Mouse (Mus musculus): ENCODE measurements around the gene Hint1. TPM values are rescaled to one million over a fixed set of nuclear protein-coding genes. Genes with fewer than 3 reads are reported as not detected.
A peak's percentile ranks its signal among the peaks of the same experiment; 100 is the strongest.

The Hint1 gene
- total RNA-seq, 4 experiments from 2014 or later: 219 to 289 (median 258) TPM

DNA sequence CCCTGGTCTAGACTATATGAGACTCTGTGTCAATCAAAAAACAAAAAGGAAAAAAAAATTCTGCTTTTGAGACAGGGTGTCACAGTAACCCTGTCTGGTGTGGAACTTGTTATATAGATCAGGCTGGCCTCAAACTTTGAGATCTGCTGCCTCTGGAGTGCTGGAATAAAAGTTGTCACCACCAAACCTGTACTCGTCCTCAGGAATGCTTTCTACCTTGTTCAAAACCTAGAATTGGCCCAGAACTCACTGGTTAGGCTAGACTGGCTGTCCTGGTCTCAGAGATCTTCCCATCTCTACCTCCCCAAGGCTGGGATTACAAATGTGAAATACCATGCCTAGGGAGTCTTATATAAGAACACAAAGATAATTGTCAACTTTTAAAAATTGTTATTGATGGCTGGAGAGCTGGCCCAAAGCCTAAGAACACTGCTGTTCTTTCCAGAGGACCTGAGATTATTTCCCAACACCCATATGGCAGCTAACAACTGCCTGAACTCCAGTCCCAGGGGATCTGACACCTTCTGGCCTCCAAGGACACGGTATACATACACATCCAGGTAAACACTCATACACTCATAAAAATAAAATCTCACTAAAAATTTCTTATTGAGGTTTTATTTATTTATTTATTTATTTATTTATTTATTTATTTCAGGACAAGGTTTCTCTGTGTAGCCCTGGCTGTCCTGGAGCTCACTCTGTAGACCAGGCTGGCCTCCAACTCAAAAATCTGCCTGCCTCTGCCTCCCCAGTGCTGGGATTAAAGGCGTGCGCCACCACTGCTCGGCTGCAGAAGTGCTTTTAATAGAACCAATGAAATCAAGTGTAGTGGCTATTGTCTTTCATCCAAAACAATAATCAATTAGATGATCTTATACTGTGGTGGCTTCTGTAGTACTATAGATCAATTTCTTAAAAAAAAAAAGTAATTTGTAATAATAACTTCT is 4.4 kb upstream of the Hint1 start:
- no peak for DNase-seq (ENCODE audit: low spot score in 2 of 2)

DNA sequence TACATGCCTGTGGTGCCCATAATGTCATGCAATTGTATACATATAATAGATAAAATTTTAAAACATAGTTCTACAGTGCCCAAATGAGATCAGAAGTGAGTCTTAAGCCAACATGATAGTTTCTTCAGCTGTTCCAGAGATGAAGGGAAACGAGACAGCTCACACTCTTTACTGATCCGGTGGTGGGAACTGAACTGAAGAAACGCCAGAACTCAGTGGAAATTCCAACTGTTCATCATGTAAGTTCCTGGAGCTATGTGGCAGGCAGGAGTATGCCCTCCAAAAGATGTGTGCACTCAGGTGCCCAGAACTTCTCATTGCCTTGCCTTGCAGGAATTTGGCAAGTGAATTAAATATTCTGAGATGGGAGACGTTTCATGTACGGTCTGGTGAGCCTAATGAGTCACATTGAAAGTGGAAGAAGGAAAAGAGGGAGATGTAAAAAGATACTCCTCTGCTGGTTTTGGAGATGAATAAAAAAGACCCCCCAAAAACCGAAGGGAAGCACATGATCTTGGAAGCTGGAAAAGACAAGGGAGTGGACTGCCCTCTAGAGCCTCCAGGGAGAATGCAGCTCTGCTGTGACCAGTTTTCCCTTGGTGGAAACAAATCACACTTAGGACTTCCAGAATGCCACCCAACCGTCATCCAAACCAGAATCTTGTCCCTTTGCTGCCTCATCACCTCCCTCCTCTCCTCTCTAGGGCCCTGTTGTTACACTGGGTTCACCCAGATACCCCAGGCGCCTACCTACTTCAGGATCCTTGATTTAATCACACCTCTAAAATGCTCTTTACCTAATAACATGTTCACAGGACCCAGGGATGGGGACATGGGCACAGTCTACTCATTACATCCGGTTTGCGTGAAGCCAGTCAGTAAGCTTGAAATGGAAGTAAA is 3.3 kb upstream of the Hint1 start:
- peak; percentile 42 to 62 for DNase-seq (ENCODE audit: low spot score in 2 of 2)

DNA sequence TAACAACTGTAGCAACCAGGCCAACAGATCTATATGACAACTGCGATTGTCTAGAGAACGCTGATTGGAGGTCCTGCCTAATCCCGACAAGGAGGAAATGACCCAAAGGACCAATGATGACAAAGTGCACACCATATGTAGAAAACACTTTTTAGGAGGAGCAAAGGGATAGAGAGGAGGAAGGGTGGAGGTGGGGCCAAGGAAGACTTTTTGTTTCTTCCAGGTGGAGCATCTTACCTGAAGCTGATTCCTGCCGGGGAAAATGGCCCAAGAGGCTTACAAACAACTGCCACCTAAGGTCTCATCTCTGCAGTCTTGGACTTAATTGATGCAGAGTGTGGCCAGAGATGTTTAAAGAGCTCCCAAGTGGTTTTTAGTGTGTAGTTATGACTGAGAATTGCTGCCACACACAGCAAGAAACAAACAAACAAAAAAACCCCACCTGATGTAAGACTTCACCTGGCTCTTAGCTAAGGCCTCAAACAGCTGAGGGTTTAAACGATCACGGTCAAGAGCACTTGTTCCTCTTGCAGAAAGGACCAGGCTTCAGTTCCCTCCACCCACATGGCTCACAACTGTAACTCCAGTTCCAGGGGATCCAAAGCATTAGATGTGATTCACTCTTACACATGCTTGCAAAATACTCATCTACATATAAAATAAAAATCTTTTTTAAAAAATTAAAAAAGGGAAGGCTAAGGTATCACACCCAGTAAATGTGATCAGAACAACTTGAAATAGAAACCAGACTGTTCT is 675 bp upstream of the Hint1 start:
- no peak for DNase-seq (ENCODE audit: low spot score in 2 of 2)

DNA sequence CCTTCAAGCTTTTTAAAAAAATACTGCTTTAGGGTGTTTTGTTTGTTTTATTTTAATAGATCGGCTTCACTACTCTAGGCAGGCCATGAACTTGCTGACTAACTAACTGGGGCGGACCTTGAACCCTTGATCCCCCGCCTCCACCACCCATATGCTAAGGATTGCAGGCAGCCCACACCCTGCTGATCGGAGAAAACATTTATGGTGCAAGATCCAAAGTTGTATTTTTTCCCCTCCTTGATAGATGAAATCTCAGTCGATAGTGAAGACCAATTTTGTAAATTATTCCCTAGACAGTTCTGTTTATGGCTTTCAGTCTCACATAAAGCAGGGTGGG is 834 bp downstream of the Hint1 start:
- no peak for DNase-seq (ENCODE audit: low spot score in 2 of 2)

DNA sequence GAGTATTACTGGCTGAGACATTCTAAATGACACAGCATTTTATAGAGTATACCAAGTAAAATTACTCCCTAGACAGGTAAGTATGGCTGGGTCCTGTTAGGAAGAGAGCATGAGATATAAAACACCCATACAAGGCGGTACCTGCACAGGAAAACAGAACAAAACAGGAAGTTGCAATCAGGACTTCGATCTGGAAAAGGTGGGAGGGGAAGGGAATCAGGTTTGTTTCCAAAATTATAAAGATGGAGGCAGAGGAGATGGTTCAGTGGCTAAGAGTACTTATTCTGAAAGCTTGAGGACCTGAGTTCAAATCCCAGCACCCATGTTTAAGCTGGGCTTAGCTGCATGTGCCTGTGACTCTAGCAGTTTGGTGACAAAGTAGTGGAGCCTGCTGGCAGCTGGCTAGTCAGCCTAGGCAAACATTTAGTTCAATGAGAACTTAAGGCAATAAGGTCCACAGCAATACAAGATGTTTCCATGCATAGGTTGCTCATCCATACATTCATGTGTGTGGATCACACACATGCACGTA is 1.8 kb downstream of the Hint1 start:
- no peak for DNase-seq (ENCODE audit: low spot score in 2 of 2)

DNA sequence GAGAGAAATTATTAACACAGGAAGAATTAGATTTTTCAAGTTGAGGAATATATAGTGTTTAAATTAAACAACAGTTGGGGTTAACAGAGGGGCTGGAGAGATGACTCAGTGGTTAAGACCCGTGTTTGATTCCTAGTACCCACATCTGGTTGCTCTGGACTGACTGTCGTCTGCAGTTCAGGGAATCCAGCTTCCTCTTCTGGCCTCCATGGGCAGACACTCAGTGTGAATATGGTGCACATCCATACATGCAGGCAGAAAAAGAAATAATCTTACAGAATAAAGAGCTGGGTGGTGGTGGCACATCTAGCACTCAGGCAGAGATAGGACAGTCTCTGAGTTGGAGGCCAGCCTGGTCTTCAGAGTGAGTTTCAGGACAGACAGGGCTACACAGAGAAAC is 2.3 kb downstream of the Hint1 start:
- DNase-seq (ENCODE audit: low spot score in 2 of 2): no peak

DNA sequence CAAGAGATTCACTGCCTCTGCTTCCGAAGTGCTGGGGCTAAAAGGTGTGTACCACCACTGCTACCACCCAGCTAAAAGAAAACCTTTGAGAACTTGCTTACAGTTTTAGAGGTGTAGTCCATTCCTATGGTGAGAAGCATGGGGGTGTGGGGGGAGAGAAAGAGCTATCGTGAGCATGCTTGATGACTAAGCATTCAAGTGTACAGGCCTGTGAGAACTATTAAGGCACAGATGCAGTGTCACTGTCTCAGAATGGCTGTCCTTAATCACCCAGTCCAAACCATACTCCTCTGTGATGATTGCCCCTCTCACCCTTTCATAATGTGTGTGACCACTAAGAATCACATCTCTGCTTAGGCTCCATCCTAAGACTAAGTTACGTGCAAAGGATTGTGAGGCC is 3.1 kb downstream of the Hint1 start:
- DNase-seq (ENCODE audit: low spot score in 2 of 2): no peak

DNA sequence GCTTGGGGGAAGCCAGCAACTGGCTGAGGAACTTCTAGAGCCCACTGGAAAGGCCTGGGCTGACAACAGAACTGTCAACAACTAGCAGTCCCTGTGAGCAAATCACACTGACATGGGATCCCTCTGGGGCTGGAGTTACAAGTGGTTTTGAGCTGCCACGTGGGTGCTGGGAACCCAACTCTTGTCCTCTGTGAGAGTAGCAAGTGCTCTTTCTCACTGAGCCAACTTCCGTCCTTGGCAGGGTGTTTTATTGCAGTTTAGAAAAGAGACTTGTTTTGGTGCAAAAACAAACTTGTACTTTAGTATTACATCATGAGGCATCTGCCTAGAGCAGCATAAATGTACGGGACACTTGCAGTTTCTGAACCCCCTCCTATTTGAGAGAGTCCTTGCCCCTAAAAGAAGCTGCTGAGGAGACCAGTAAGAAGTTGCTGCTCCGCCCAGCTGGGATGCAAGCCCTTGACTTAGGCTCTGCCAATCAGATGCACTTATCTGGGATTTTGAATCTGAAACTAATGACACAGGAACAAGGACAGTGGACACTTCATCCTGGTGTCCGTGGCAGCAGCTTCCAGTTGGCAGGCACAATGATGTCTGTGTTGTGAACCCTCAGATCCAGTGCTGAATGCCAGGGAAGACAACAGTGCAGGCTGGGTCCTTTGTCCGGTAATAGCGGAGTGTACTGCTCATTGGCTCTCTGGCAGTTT is 5.8 kb downstream of the Hint1 start:
- peak in 1 of 2 experiments; percentile 26 for DNase-seq (ENCODE audit: low spot score in 2 of 2)

DNA sequence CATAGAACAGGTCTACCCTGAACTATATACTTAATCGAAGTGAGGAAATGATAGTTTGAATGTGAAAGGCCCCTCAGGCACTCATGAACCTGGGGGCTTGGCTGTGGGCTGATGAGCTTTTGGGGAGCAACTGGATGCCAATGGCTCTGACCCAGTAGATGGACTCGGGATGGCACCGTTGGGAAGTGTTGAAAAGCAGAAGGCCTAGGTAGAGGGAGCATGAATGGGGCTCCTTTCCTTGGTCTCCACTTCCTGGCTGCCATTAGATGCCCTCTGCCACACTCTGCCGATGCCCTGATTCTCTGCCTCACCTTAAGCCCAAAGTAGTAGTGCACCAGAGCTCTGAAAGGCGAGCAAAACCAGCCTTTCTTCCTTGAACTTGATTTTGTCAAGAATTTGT is 9.8 kb downstream of the Hint1 start:
- DNase-seq (ENCODE audit: low spot score in 2 of 2): no peak

DNA sequence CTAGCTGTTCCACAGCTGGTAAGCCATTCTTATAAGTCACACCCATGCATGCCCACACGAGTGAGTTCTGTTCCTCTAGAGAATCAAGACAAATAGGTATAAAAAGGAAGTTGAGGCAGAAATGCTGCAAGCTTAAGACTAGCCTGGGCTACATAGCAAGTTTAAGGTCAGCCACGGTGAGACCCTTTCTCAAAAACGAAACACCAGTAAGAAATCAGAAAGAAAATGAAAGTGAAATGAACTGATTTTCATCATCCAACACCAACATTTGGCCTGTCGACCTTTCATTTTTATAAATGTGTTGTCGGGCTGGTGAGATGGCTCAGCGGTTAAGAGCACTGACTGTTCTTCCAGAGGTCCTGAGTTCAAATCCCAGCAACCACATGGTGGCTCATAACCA is 12.7 kb downstream of the Hint1 start:
- DNase-seq (ENCODE audit: low spot score in 2 of 2): no peak

DNA sequence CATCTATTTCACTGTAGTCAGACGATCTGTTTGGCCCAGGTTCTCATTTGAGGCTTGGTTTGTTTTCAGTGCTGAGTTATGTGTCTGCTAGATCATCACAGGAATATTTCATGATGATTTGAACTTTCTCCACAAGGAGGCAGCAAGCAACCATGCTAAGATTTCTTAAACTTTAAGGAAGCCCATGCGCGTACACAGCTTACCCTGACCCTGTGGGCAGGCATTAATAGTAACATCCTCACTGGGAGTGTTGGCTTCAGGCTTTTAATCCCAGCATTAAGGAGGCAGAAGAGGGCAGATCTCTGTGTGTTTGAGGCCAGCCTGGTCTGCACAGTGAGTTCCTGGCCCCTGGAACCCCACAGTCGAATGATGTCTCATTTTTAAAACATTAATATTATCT is 13.3 kb downstream of the Hint1 start:
- no peak for DNase-seq (ENCODE audit: low spot score in 2 of 2)

DNA sequence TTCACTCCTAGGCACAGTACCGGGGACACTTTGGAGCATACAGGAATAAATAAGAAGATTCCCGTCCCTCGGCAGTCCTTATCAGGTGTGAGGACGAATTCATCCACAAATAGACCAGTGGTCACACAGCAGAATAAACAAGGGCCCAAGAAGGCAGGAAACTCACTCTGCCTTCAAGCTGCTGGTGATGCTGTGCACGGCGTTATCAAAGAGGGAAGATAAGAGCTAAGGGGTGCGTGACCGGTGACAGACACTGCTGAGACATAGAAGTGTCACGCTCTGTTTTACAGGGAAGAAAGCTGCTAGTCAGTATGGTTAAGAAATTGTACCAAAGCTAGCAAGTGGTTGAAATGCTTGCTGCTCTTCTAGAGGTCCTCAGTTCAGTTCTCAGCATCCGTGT is 13.7 kb downstream of the Hint1 start:
- DNase-seq (ENCODE audit: low spot score in 2 of 2): no peak

DNA sequence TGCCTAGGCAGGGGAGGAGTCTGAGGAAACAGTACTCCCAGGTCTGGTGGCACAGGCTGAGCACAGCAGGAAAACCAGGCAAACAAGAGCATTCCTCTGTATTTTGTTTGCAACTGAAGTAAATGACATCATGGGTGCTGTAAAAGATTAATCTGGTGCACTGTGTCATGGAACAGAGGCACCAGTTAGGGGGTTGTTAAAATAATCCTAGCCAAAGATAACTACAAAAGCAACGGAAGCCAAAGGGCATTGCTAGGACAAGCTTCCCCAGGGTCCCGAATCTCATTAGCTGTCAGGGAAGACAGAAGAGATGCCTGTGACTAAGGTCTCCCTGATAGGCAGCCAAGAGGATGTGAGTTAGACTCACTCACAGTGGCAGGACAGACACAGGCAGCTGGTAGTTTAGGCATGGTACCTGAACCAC is 14.9 kb downstream of the Hint1 start:
- DNase-seq (ENCODE audit: low spot score in 2 of 2): no peak

DNA sequence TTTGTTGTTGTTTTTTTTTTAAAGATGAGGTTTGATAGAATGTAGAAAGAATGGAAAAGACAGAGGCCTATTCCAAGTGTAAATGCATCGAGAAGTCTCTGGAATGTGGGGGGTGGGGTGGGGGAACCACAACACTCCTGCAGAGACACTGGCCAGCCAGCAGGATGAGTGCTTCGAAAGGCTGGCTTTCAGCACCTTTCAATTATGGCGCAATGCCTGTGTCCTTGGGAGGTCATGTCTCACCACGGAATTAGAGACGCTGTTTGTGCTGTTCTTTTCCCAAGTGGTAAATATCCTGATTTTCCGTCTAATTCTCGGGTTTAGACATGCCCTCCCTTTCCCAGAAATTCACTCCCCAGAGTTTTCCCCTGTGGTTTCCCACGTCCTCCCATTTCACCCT is 16.5 kb downstream of the Hint1 start:
- no peak for DNase-seq (ENCODE audit: low spot score in 2 of 2)

DNA sequence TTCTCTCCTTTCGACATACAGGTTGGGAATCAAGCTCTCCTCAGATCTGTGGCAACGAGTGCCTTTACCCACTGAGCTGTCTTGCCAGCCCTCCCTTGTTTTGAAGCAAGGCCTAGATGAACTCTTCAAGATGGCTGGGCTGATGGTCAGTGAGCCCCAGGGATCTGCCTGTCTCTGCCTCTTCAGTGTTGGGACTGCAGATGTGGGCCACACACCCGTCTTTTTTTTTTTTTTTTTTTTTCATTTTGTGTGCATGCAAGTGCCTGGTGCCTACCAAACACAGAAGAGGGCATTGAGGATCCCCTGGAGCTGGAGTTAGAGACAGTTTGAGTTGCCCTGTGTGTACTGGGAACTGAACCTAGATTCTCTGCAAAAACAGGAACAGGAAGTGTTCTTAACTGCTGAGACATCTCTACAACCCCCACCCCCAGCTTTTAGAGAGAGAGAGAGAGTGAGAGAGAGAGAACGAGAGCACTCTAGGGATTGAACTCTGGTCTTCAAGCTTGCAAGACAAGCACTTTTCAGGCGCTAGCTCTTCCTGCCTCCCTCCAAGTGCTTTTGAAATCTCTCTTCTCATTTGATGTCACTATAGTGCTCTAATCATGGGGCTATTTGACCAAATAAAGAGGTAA is 18.1 kb downstream of the Hint1 start:
- DNase-seq (ENCODE audit: low spot score in 2 of 2): no peak

DNA sequence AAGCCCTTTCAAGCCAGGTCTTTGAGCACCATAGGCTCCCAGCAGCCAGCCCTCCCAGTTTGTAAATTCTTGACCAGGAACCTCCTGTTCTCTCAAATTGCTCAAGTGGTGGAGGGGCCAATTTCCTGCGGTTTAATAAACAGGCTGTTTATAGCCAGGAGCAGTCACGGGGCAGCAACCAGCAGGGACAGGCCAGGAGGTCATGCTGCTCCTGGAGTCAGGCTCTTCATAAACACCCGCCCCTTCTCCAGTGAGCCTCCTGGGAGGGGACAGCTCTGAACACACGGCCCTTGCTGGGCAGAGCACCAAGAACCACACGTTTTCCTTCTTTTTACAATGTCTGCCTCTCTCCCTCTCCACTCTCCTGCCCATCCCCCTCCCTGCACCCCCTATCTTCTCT is 18.8 kb downstream of the Hint1 start:
- DNase-seq (ENCODE audit: low spot score in 2 of 2): no peak

DNA sequence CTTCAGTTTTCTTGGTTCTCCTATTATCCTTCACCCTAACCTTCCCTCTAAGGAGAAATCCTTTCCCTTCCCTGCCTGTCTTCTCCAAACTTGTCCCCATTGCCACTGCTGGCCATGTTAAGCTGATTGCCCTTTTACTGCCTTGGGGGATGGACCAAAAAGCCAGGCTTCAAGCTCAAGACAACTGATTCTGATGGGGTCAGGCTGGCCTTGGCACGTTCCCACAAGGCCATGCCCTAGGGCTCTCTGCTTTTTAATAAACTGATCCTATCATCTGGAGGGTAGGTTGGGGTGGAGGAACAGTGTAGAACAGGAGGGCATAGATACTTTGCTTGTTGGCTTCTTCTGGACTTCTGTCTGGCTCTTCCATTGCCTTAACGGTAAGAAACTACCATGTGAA is 19.2 kb downstream of the Hint1 start:
- DNase-seq (ENCODE audit: low spot score in 2 of 2): no peak

DNA sequence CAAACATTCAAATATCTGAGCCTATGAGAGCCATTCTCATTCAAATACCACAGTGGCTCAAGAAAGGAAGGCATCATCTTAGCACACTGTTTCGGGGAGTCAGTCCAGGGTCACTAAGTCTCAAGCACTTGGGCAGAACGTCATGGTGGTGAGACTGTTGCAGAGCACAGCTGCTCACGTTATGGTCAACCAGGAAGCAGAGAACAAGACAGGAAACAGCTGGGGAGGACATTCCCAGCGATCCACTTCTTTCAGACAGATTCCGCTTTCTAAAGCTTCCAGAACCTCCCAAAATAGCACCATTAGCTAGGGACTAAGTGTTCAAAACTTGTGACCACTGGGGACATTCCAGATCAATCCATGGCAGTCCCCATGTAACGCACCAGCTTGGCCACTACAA is 21.7 kb downstream of the Hint1 start:
- no peak for DNase-seq (ENCODE audit: low spot score in 2 of 2)

DNA sequence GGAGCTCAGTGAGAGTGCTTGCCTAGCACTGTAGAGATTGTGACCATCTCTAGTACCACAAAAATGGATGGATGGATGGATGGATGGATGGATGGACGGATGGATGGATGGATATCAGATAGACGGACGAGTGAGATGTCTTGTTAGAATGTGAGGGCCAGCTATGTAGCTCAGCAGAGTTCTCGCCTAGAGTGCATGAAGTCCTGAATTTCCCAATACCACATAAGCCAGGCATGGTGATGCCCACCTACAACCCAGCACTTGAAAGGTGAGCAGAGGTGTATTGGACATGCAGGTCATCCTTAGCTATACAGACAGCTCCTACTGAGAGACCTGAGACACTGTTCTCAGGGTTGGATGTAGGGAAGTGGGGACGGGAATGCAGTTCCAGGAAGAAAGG is 25.2 kb downstream of the Hint1 start:
- DNase-seq (ENCODE audit: low spot score in 2 of 2): no peak

DNA sequence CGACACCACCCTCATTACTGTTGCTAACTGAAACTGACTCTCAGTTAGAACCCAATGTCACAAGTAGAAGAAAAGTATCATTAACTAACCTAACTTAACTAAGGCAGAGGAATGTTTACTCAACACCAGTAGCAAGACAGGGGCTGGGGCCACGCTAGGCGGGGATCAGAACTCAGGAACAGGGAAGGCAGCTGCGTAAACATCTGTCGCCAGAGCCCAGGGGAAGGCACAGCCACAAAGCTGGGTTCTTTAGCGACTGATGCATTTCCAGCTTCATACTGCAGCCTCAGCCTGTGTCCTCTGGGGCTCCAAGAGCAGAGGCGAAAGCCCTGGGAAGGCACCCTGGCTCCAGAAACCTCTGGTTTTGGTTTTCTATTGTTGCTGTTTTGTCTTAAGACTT is 25.9 kb downstream of the Hint1 start:
- DNase-seq (ENCODE audit: low spot score in 2 of 2): no peak

Data from layer of hippocampus, adult 8-10 months (tissue).